Mouse (Mus musculus) adrenal gland (tissue): ENCODE results near the gene Trip6.

Experiments
- intact Hi-C: fragments of 180-260 bp; cut with DNase I; formaldehyde crosslinking; loops from one replicate; pipeline ENCODE4 v1.15.1; 2025
- long read RNA-seq, 2 experiments: library from polyadenylated mRNA; unstranded; transcript quantifications; one replicate each; pipeline ENCODE4 v2.0.0; 2020; ENCODE audit warnings: borderline replicate concordance in 1 of 2; ENCODE audit not compliant: insufficient replicate concordance in 1 of 2

Gene Trip6
- long read RNA-seq, experiment 1, transcript Trip6-201 (9 exons, 2,168 nt), result major isoform, 37 of 46 reads
- long read RNA-seq, experiment 1, partial matches to known transcripts, result 5 of 46 reads
- long read RNA-seq, experiment 1, other reads (novel, unspliced or antisense), result 4 of 46 reads
- long read RNA-seq, experiment 2, transcript Trip6-201 (9 exons, 2,168 nt), result major isoform, 35 of 48 reads
- long read RNA-seq, experiment 2, partial matches to known transcripts, result 6 of 48 reads
- long read RNA-seq, experiment 2, other reads (novel, unspliced or antisense), result 7 of 48 reads

- intact Hi-C loops, result no loop called here
Measured at GRCm38 (mm10) chr5:137314193-137315083, at the start of gene Trip6. Trip6 (minus strand) TSS chr5:137314404.

- intact Hi-C loops, result no loop called here
Measured at GRCm38 (mm10) chr5:137358382-137358781, 44.2 kb upstream of the Trip6 start.

GRCm38 (mm10) chr5:137354091-137354490 is 39.9 kb upstream of the Trip6 start:
- intact Hi-C loops, result no loop called here

- intact Hi-C loops, result no loop called here
Measured at GRCm38 (mm10) chr5:137352011-137352975, 38.1 kb upstream of the Trip6 start.

DNA sequence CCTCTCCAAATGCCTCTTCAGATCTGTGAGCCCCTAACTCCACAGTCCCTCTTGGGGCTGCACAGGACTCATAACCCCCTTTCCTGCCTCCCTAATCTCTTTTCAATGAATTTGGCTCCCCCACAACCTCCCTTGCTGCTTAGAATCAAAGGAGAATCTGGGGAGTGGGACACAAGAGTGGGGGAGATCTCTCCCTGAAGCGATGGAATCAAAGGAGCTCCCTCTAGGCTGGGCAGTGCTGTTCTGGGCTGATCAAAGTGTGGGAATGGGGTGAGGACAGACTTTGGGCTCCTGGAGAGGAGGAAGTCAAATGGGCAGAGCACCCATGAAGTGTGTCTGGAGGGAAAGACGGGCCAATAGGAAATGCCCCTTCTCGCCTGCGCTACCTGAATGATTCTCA is 37.2 kb upstream of the Trip6 start:
- intact Hi-C loops, result no loop called here

GRCm38 (mm10) chr5:137351058-137351380 is 36.8 kb upstream of the Trip6 start:
- intact Hi-C loops, result no loop called here

DNA sequence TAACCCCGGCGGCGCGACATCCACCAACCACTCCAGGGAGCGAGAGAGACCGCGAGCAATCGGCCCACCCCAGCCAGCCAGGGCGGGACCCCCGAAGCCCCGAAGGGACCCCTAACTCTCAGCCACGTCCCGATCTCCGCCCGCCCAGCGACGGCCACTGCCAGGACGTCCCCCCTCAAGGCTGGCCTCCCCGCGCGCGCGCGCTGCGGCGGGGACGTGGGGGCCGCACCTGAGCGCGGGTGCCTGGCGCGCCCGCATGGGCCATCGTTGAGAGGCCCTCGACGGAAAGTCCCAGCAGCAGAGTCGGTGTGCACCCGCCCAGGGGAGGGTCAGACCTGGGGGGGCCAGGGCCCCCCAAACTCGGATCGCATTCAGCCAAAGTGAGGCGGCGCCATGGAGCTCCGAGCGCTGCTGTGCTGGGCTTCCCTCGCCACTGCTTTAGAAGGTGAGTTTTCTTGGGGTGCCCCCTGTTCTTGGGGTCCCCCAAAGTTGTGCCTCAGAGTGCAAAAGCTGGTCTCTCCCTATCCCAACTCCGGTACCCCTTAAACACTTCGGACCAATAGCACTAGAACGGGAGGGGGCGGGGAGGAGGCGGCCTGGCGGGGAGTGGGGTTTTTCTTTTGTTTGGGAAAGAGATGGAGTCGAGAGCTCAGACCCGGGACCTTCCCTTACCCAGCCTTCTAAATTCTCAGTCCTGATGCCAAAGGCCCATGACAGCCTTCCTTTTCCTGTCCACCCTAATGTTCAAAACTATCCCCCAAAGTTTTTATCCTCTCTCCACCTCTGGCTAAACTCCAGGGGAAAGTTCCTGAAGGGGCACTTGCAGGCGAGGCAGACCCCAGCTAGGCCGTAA is 36.2 kb upstream of the Trip6 start:
- intact Hi-C loops, result no loop called here

DNA sequence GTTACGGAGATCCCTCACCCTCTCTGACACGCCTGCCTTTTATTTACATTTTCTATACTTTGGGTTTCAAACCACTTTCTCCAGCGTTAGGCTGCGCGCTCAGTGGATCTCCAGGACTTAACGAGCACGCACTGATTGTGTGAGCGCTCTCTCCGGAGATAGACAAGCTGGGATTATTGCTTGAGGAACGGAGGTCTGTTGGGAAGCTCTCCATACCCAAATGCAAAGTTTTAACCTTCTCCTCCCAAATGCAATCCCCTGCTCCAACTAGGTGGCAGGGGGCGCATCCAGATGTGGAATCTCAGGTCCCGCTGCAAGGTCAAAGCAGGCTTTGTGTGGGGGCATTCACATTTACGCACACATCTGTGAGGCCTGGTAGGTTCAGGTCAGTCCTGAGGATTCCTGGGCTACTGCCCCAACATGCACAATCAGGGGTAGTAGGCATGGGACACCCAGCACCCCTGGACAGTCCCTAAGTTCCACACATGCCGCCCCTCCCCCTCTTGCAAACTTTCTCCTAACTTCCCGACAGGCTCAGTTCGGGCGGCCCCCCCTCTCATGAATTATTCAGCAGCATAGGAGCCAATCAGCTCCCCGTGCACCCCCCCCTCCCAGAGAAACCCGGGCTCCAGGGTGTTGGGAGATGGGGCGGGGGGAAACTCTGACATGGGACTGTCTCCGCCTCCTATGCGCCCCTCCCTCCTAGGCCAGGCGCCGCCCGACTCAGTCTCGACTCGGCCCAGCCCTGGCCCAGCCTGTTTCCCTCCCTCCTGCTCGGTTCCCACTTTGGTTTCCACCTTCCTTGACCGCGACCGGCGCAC is 35.4 kb upstream of the Trip6 start, which contains the start of gene Ephb4:
Gene Ephb4, plus strand, starts transcription at position 726 of the 821 bp plus-strand sequence.
- intact Hi-C loops, result no loop called here

DNA sequence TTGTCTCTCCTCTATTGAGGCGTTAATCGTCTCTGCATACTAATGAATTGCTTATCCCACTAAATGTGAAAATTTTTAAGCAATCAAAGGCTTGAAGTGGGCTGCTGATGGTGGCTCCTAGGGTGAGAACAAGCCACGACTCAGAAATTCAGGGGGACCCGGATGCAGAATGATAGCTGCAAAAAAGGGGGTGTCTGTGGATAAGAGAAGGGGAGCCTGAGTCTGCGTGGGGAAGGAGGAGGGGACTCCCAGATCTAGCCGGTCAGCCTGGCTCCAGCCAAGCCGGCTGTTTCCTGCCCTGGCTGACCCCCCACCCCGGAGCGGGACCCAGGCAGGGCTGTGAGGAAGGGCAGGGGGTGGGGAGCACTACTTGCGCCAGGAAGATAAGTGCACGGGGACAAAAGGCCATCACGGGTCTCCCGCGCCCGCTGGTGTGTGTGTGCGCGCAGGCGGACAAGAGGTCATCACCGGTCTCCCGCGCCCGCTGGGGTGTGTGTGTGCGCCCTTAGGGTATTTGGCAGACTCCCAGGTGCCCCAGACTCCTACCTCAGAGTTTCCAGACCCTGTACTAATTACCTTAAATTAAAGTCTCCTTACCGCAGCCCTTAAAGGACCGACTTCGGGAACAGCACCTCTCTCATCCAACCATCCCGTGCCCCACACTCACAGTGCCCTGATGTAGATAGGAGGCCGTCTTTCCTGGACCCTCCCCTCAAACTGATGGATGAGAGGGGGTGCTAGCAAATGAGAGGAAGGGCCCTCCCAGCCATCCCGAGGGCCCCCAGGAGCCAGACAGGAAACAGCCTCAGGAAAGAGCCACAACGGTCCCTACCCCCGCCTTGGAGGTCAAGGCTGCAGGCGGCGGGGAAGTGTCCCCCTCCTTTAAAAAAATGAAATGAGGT is 34.5 kb upstream of the Trip6 start:
- intact Hi-C loops, result no loop called here

DNA sequence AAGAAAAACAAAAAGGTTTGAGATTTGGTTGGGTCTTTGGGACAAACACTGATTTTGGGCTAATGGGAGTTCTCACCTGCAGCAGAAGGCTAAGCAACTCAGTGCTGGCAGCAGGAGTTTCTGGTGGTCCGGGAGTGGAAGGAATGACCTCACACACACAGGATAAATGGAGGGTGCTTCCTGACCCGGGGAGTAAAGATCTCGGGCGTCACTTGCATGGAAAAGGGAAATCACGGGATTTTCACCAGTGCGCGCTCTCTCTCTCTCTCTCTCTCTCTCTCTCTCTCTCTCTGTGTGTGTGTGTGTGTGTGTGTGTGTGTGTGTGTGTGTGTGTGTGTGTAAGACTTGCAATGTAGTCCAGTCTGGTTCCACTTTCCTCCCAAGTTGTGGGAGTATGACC is 33.7 kb upstream of the Trip6 start:
- intact Hi-C loops, result no loop called here

DNA sequence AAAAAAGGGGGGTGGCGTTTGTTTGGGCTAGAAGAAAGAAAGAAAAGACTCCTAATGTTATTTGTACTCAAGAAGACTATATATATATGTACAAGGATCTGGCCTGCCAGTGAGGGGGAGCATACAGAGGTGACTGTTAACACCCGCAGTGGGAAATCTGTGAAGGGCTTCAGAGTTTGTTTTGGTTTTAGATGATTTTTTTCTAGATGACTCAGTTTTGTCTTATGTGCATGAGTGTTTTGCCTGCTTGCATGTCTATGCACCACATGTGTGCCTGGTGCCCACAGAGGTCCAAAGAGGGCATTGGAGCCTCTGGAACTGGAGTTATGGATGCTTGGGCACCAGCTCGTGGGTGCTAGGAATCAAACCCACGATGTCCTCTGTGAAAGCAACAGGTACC is 32.8 kb upstream of the Trip6 start:
- intact Hi-C loops, result no loop called here

- intact Hi-C loops, result no loop called here
Measured at GRCm38 (mm10) chr5:137346388-137346787, 32.2 kb upstream of the Trip6 start.

DNA sequence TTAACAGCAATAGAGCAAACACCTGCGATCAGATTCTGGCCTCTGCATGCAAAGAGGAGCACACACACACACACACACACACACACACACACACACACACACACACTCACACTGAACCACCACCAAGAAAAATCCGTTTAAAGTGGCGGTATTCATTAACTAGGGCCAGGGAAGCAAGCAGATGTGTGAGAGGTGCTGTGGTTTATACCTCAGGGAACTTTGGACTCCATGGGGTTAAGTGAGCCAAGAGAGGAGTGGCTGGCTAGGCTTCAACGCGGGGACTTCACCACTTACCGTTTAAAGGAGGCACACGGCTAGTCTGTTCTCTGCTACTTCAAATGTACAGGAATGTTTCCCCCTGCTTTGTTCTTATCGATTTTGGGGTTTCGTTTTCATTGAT is 31.6 kb upstream of the Trip6 start:
- intact Hi-C loops, result no loop called here

DNA sequence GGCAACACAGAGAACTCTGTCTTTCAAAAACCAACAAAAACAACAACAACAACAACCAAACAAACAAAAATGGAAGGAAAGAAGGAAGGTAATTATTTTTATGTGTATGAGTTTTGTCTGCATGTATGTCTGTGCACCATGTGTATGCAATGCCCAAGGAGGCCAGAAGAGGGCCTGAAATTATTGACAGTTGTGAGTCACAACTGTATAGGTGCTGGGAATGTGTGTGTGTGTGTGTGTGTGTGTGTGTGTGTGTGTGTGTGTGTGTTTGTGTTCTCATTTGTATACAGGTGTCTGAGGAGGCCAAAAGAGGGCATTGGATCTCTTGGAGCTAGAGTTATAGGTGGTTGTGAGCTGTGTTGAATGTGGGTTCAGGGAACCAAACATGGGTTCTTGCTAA is 29.7 kb upstream of the Trip6 start:
- intact Hi-C loops, result no loop called here

- intact Hi-C loops, result no loop called here
Measured at GRCm38 (mm10) chr5:137343412-137343811, 29.2 kb upstream of the Trip6 start.

DNA sequence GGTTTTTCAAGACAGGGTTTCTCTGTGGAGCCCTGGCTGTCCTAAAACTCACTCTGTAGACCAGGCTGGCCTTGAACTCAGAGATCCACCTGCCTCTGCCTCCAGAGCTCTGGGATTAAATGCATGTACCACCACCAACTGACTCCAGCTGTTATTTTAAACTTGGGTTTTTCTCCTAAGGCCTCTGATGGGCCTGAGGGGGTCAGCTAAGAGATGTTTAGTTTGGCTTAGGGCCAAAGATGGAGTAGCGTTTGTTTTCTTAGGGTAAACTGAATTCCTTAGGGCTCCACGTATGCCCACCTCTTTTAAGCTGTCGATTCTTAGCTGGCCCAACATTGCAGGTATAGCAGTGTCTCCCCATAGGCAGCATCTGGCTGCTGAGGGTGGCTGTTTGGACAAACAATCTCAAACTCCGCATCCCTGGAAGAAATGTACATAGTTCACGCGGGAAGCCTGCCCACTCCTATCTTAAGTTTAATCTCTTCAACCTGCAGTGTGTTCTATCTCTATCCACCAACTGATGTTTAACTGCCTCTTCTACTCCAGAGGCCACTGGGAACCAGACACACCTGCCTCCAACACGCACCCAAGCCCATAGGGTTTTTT is 28.3 kb upstream of the Trip6 start:
- intact Hi-C loops, result no loop called here

DNA sequence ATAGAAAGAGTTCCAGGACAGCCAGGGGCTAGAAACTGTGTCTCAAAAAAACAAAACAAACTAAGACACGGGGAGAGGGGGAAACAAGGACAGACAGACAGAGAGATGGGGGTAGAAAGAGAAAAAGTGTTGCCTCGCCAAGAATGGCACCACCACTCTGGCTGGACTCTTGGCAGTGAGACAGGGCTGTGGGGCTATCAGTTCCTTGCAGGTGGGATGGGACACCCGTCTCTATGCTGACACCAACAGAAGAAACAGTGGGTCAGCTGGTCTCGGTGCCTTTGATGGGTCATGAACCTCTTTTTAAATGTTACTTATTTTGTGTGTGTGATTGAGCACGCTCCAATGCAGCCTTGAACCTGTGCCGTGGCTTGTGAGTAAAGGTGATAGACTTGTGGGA is 26.0 kb upstream of the Trip6 start:
- intact Hi-C loops, result no loop called here
